Mouse (Mus musculus) liver, postnatal 0 days (tissue): ENCODE results near the gene Tmprss13.

Experiments
- CTCF ChIP-seq: sonication (generic); IDR thresholded peaks from 2 replicates; pipeline ENCODE4 v1.5.1; 2016; ENCODE audit warnings: antibody characterized with exemption, low read depth
- EP300 ChIP-seq: IDR thresholded peaks from 2 replicates; pipeline ENCODE4 v1.6.1; 2016; ENCODE audit warnings: antibody characterized with exemption, low read depth, mild to moderate bottlenecking

- TF ChIP-seq CTCF: no peak
- no peak for TF ChIP-seq EP300
These were observed 76.9 kb downstream of the Tmprss13 start for GRCm38 (mm10) chr9:45395796-45396195.
